Mouse (Mus musculus) adrenal gland, adult 18-20 months (tissue): Measurements from ENCODE around the gene Krtap29-1. TPM values are rescaled to one million over a fixed set of nuclear protein-coding genes. Genes with fewer than 3 reads are reported as not detected.

Experiments used
- DNase-seq, 2 experiments: peaks; one replicate each; pipeline ENCODE4 v3.0.0; 2021 to 2022; ENCODE audit warnings: low spot score in 2 of 2
- total RNA-seq, 2 experiments: library from RNA; stranded (reverse); gene quantifications; 1 replicate in 1 of 2; 2 replicates in 1 of 2; pipeline ENCODE4 v1.2.3; 2021

Gene Krtap29-1
- total RNA-seq, 2 experiments from 2014 or later, result not detected

DNA sequence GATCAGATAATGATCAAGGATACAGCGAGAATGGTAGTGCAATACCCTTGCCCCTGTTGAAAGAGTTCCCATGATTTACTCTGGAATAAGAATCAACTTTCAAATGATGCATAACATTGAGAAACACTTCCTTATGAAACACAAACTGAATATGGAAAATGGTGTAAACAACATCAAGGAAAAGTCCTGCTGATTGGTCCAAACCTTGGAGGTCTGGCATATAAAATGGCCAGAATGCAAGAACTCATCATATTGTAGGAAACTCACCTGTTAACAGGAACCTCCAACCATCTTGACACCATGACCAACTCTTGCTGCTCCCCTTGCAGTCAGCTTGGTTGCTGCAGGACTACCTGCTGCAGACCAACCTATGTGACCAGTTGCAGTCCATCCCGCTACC is 30.7 kb downstream of the Krtap29-1 start, which contains the start of gene Krtap9-5:
Gene Krtap9-5 (plus strand): TSS at position 301 of the 400 bp plus-strand sequence.
- DNase-seq, result no peak

GRCm38 (mm10) chr11:99937751-99938264 is 41.0 kb downstream of the Krtap29-1 start:
- no peak for DNase-seq

GRCm38 (mm10) chr11:99935991-99936390 is 42.9 kb downstream of the Krtap29-1 start, which contains the start of gene Krtap31-2:
Gene Krtap31-2, plus strand, starts transcription at chr11:99936291.
- DNase-seq, result no peak

Other genes starting within 250 kb of the Krtap29-1 start
- not detected for gene Gm14180, start 244.8 kb downstream of the Krtap29-1 start, total RNA-seq
- gene Gm11595, start 206.1 kb downstream of the Krtap29-1 start, total RNA-seq, result not detected
- not detected for gene Krtap4-8, start 198.3 kb downstream of the Krtap29-1 start, total RNA-seq
- not detected for gene Krtap4-9, start 193.9 kb downstream of the Krtap29-1 start, total RNA-seq
- gene Gm11596, start 185.6 kb downstream of the Krtap29-1 start, total RNA-seq, result not detected
- gene Gm11569, start 180.1 kb downstream of the Krtap29-1 start, total RNA-seq, result not detected
- gene Gm11554, start 174.6 kb downstream of the Krtap29-1 start, total RNA-seq, result not detected
- gene Krtap4-13, start 169.2 kb downstream of the Krtap29-1 start, total RNA-seq, result not detected
- gene Gm11564, start 163.4 kb downstream of the Krtap29-1 start, total RNA-seq, result not detected
- not detected for gene 2300003K06Rik, start 141.0 kb downstream of the Krtap29-1 start, total RNA-seq
- not detected for gene Krtap4-16, start 127.4 kb downstream of the Krtap29-1 start, total RNA-seq
- not detected for gene Gm11568, start 121.1 kb downstream of the Krtap29-1 start, total RNA-seq
- gene Gm11559, start 114.6 kb downstream of the Krtap29-1 start, total RNA-seq, result not detected
- not detected for gene Krtap9-1, start 105.7 kb downstream of the Krtap29-1 start, total RNA-seq
- not detected for gene Gm11567, start 99.9 kb downstream of the Krtap29-1 start, total RNA-seq
- gene Krtap31-1, start 71.1 kb downstream of the Krtap29-1 start, total RNA-seq, result not detected
- gene Gm11565, start 64.3 kb downstream of the Krtap29-1 start, total RNA-seq, result not detected
- gene Krtap31-2, start 42.8 kb downstream of the Krtap29-1 start, total RNA-seq, result not detected
- not detected for gene Krtap9-5, start 30.6 kb downstream of the Krtap29-1 start, total RNA-seq
- not detected for gene Krtap16-1, start 7.5 kb upstream of the Krtap29-1 start, total RNA-seq
- not detected for gene Krtap17-1, start 14.9 kb upstream of the Krtap29-1 start, total RNA-seq
- not detected for gene Krt33a, start 37.2 kb upstream of the Krtap29-1 start, total RNA-seq
- not detected for gene Krt33b, start 50.8 kb upstream of the Krtap29-1 start, total RNA-seq
- not detected for gene Krt34, start 62.5 kb upstream of the Krtap29-1 start, total RNA-seq
- not detected for gene Krt31, start 71.5 kb upstream of the Krtap29-1 start, total RNA-seq
- not detected for gene Krt32, start 109.2 kb upstream of the Krtap29-1 start, total RNA-seq
- not detected for gene Krt35, start 117.2 kb upstream of the Krtap29-1 start, total RNA-seq
- gene Krt36, start 126.6 kb upstream of the Krtap29-1 start, total RNA-seq, result under 1 TPM; 0.43 to 0.51 TPM
- gene Krt13, start 142.5 kb upstream of the Krtap29-1 start, total RNA-seq, result not detected
- not detected for gene Krt15, start 156.9 kb upstream of the Krtap29-1 start, total RNA-seq
- gene Krt19, start 169.6 kb upstream of the Krtap29-1 start, total RNA-seq, result 1 to 10 TPM; 2.2 to 5.9 TPM
- not detected for gene Krt9, start 214.2 kb upstream of the Krtap29-1 start, total RNA-seq
- gene Krt14, start 228.5 kb upstream of the Krtap29-1 start, total RNA-seq, result under 1 TPM in 1 of 2 experiments, not detected in 1; 0.54 TPM